Mouse (Mus musculus): ENCODE results near the gene Hlf. TPM values are rescaled to one million over a fixed set of nuclear protein-coding genes. Genes with fewer than 3 reads are reported as not detected.

Hlf gene
- polyA plus RNA-seq, 1 experiment from 2014 or later: 1.6 TPM

DNA sequence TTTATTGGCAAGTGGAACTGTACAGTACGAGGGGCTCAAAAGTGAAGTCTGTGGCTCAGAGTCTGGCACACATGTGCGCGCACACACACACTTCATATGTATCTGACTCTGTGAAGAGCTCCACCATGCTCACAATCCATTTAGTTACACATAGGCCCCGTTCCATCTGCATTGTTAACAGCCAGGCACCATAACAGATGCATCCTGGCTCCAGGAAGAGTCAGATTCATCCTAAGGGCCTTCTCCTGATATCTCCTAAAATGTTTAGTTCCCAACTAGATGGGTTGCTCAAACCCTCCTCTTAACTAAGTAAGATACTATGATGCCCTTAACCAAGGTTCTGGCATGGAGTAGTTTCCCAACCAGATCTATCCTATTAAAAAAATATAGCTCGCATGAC lies 64.5 kb downstream of the Hlf start:
- Histone ChIP-seq H3K4me1 (ENCODE audit: control insufficient read depth, insufficient read depth, low read length) (no peaks in the 10 kb centered on the region), H3K4me2 (ENCODE audit: low read depth, low read length) (no peak overlapping the region)

GRCm38 (mm10) chr11:90324597-90324996 lies 66.1 kb downstream of the Hlf start:
- Histone ChIP-seq H3K36me3 (replicated peaks; ENCODE audit: control insufficient read depth, insufficient read depth, low read depth, low read length) (no peaks in the 10 kb centered on the region), H3K4me1 (ENCODE audit: control insufficient read depth, insufficient read depth, low read length) (no peaks in the 10 kb centered on the region), H3K27ac (replicated peaks; ENCODE audit: low read depth, low read length) (no peak overlapping the region), H3K27me3 (ENCODE audit: control insufficient read depth, insufficient read depth, low read length) (no peaks in the 10 kb centered on the region), H3K4me2 (ENCODE audit: low read depth, low read length) (no peak overlapping the region), H3K4me3 (ENCODE audit: low read depth, low read length) (no peak overlapping the region), H3K9ac (replicated peaks; ENCODE audit: low read length) (no peak overlapping the region), H3K9me3 (replicated peaks; ENCODE audit: control insufficient read depth, low read length) (no peaks in the 10 kb centered on the region)
- DNase-seq (ENCODE audit: low spot score) (no peak), ATAC-seq (replicated peaks; ENCODE audit: insufficient number of reproducible peaks, low FRiP score, low TSS enrichment, low read depth) (no peak)
- WGBS: 91% methylated on average over 3 of the region's 3 CpGs

More for the DNA sequence above, 64.5 kb downstream of the Hlf start:
- DNase-seq (ENCODE audit: low spot score) (no peak), ATAC-seq (replicated peaks; ENCODE audit: insufficient number of reproducible peaks, low FRiP score, low TSS enrichment, low read depth) (no peak)
- Histone ChIP-seq H3K9ac (replicated peaks; ENCODE audit: low read length) (no peak overlapping the region), H3K27ac (replicated peaks; ENCODE audit: low read depth, low read length) (no peak overlapping the region), H3K36me3 (replicated peaks; ENCODE audit: control insufficient read depth, insufficient read depth, low read depth, low read length) (no peaks in the 10 kb centered on the region), H3K4me3 (ENCODE audit: low read depth, low read length) (no peak overlapping the region), H3K27me3 (ENCODE audit: control insufficient read depth, insufficient read depth, low read length) (no peaks in the 10 kb centered on the region), H3K9me3 (replicated peaks; ENCODE audit: control insufficient read depth, low read length) (no peaks in the 10 kb centered on the region)
- WGBS: 92% methylated on average over 5 of the region's 5 CpGs

DNA sequence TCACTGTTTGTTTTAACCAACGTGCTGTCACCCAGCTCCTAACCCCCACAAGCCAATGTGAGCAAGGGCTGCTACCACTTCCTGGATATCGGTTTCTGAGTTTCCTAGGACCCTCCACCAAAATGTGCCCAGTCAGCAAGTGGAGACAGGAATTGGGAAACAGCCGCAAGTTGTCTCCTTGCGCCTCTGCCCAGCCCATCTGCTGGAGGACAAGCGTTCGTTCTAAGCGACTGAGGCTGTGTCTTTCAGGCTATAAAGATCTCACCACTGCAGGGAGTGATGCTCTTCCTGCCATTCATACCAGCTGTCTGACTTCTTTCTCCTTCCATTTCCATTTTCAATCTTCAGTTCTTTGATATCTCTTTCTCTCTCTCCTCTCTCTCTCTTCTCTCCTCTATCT lies 69.8 kb downstream of the Hlf start:
- no peak overlapping the region for H3K27ac ChIP-seq (replicated peaks; ENCODE audit: low read depth, low read length)
- no peaks in the 10 kb centered on the region for H3K9me3 ChIP-seq (replicated peaks; ENCODE audit: control insufficient read depth, low read length)
- WGBS: 71% methylated on average over 7 of the region's 7 CpGs
- no peak for ATAC-seq (replicated peaks; ENCODE audit: insufficient number of reproducible peaks, low FRiP score, low TSS enrichment, low read depth)
- no peaks in the 10 kb centered on the region for H3K36me3 ChIP-seq (replicated peaks; ENCODE audit: control insufficient read depth, insufficient read depth, low read depth, low read length)
- no peak overlapping the region for H3K9ac ChIP-seq (replicated peaks; ENCODE audit: low read length)
- H3K4me2 ChIP-seq (ENCODE audit: low read depth, low read length): no peak overlapping the region
- H3K4me1 ChIP-seq (ENCODE audit: control insufficient read depth, insufficient read depth, low read length): no peaks in the 10 kb centered on the region
- H3K4me3 ChIP-seq (ENCODE audit: low read depth, low read length): no peak overlapping the region
- no peaks in the 10 kb centered on the region for H3K27me3 ChIP-seq (ENCODE audit: control insufficient read depth, insufficient read depth, low read length)
- DNase-seq (ENCODE audit: low spot score): no peak

GRCm38 (mm10) chr11:90317482-90317881 lies 73.2 kb downstream of the Hlf start:
- Histone ChIP-seq H3K4me3 (ENCODE audit: low read depth, low read length) (no peak overlapping the region), H3K36me3 (replicated peaks; ENCODE audit: control insufficient read depth, insufficient read depth, low read depth, low read length) (no peaks in the 10 kb centered on the region), H3K9me3 (replicated peaks; ENCODE audit: control insufficient read depth, low read length) (no peaks in the 10 kb centered on the region), H3K9ac (replicated peaks; ENCODE audit: low read length) (no peak overlapping the region), H3K27ac (replicated peaks; ENCODE audit: low read depth, low read length) (no peak overlapping the region), H3K4me2 (ENCODE audit: low read depth, low read length) (no peak overlapping the region), H3K27me3 (ENCODE audit: control insufficient read depth, insufficient read depth, low read length) (no peaks in the 10 kb centered on the region), H3K4me1 (ENCODE audit: control insufficient read depth, insufficient read depth, low read length) (no peaks in the 10 kb centered on the region)
- ATAC-seq (replicated peaks; ENCODE audit: insufficient number of reproducible peaks, low FRiP score, low TSS enrichment, low read depth) (no peak), DNase-seq (ENCODE audit: low spot score) (peak; percentile 73)
- WGBS: 15% methylated on average over 4 of the region's 4 CpGs

DNA sequence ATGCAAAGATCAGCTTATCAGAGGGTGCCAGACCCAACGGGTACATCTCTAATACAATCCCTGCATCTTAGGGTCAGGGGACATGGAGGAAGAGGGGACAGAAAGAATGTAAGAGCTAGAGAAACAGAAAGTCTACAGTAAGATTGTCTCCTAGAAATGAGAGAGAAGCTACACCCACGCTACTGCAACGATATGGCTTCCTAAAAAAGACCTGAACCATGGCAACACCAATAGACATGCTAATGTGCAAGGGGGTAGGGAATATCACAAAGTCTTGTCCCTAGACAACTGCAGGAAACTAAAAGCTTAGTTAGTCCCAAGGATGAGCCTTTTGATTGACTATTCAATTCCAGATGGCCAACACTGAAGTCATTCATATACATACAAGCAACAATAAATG lies 76.1 kb downstream of the Hlf start:
- WGBS: 89% methylated on average over 3 of the region's 3 CpGs
- no peak for ATAC-seq (replicated peaks; ENCODE audit: insufficient number of reproducible peaks, low FRiP score, low TSS enrichment, low read depth)
- no peaks in the 10 kb centered on the region for H3K27me3 ChIP-seq (ENCODE audit: control insufficient read depth, insufficient read depth, low read length)
- no peak overlapping the region for H3K4me2 ChIP-seq (ENCODE audit: low read depth, low read length)
- no peak overlapping the region for H3K9ac ChIP-seq (replicated peaks; ENCODE audit: low read length)
- no peak overlapping the region for H3K27ac ChIP-seq (replicated peaks; ENCODE audit: low read depth, low read length)
- H3K4me1 ChIP-seq (ENCODE audit: control insufficient read depth, insufficient read depth, low read length): no peaks in the 10 kb centered on the region
- H3K36me3 ChIP-seq (replicated peaks; ENCODE audit: control insufficient read depth, insufficient read depth, low read depth, low read length): no peaks in the 10 kb centered on the region
- no peak for DNase-seq (ENCODE audit: low spot score)
- no peaks in the 10 kb centered on the region for H3K9me3 ChIP-seq (replicated peaks; ENCODE audit: control insufficient read depth, low read length)
- no peak overlapping the region for H3K4me3 ChIP-seq (ENCODE audit: low read depth, low read length)

DNA sequence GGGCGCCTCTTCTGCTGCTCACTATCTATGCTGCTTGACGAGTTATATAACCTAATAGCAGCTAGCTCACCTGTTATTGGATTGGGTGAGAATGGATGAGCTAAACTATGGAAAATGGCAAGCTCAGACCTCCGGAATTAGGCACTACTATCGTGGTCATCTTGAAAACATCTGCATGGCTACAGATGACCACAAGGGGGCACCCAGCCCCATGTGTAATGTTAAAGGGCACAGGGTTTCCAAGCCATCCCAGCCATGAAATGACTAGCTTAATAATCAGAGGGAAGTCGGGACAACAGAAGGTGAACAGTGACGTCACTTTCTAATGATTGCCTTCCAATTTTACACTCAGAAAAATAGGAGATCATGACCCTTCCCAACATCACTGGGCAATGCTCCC lies 83.7 kb downstream of the Hlf start:
- WGBS: 59% methylated on average over 6 of the region's 6 CpGs
- no peaks in the 10 kb centered on the region for H3K9me3 ChIP-seq (replicated peaks; ENCODE audit: control insufficient read depth, low read length)
- no peaks in the 10 kb centered on the region for H3K4me1 ChIP-seq (ENCODE audit: control insufficient read depth, insufficient read depth, low read length)
- no peak overlapping the region for H3K4me3 ChIP-seq (ENCODE audit: low read depth, low read length)
- H3K36me3 ChIP-seq (replicated peaks; ENCODE audit: control insufficient read depth, insufficient read depth, low read depth, low read length): no peaks in the 10 kb centered on the region
- no peaks in the 10 kb centered on the region for H3K27me3 ChIP-seq (ENCODE audit: control insufficient read depth, insufficient read depth, low read length)
- no peak for ATAC-seq (replicated peaks; ENCODE audit: insufficient number of reproducible peaks, low FRiP score, low TSS enrichment, low read depth)
- H3K27ac ChIP-seq (replicated peaks; ENCODE audit: low read depth, low read length): no peak overlapping the region
- no peak overlapping the region for H3K9ac ChIP-seq (replicated peaks; ENCODE audit: low read length)
- DNase-seq (ENCODE audit: low spot score): peak; percentile 73
- no peak overlapping the region for H3K4me2 ChIP-seq (ENCODE audit: low read depth, low read length)

GRCm38 (mm10) chr11:90306067-90306466 lies 84.6 kb downstream of the Hlf start:
- DNase-seq (ENCODE audit: low spot score): no peak
- H3K27me3 ChIP-seq (ENCODE audit: control insufficient read depth, insufficient read depth, low read length): no peaks in the 10 kb centered on the region
- no peak overlapping the region for H3K9ac ChIP-seq (replicated peaks; ENCODE audit: low read length)
- 86% methylated on average over 5 of the region's 5 CpGs for WGBS
- H3K4me3 ChIP-seq (ENCODE audit: low read depth, low read length): no peak overlapping the region
- ATAC-seq (replicated peaks; ENCODE audit: insufficient number of reproducible peaks, low FRiP score, low TSS enrichment, low read depth): no peak
- H3K4me2 ChIP-seq (ENCODE audit: low read depth, low read length): no peak overlapping the region
- H3K9me3 ChIP-seq (replicated peaks; ENCODE audit: control insufficient read depth, low read length): no peaks in the 10 kb centered on the region
- H3K27ac ChIP-seq (replicated peaks; ENCODE audit: low read depth, low read length): no peak overlapping the region
- no peaks in the 10 kb centered on the region for H3K4me1 ChIP-seq (ENCODE audit: control insufficient read depth, insufficient read depth, low read length)
- no peaks in the 10 kb centered on the region for H3K36me3 ChIP-seq (replicated peaks; ENCODE audit: control insufficient read depth, insufficient read depth, low read depth, low read length)

GRCm38 (mm10) chr11:90294622-90295021 lies 96.1 kb downstream of the Hlf start:
- WGBS: 97% methylated on average over 2 of the region's 2 CpGs
- no peak overlapping the region for H3K4me3 ChIP-seq (ENCODE audit: low read depth, low read length)
- no peaks in the 10 kb centered on the region for H3K4me1 ChIP-seq (ENCODE audit: control insufficient read depth, insufficient read depth, low read length)

More at GRCm38 (mm10) chr11:90294622-90295021, 96.1 kb downstream of the Hlf start:
- no peak for ATAC-seq (replicated peaks; ENCODE audit: insufficient number of reproducible peaks, low FRiP score, low TSS enrichment, low read depth)
- H3K9ac ChIP-seq (replicated peaks; ENCODE audit: low read length): no peak overlapping the region
- DNase-seq (ENCODE audit: low spot score): no peak
- no peaks in the 10 kb centered on the region for H3K27me3 ChIP-seq (ENCODE audit: control insufficient read depth, insufficient read depth, low read length)
- no peaks in the 10 kb centered on the region for H3K9me3 ChIP-seq (replicated peaks; ENCODE audit: control insufficient read depth, low read length)
- H3K4me2 ChIP-seq (ENCODE audit: low read depth, low read length): no peak overlapping the region
- no peak overlapping the region for H3K27ac ChIP-seq (replicated peaks; ENCODE audit: low read depth, low read length)
- H3K36me3 ChIP-seq (replicated peaks; ENCODE audit: control insufficient read depth, insufficient read depth, low read depth, low read length): no peaks in the 10 kb centered on the region
